Mouse (Mus musculus): Measurements from ENCODE around the gene Moxd1.
A peak's percentile ranks its signal among the peaks of the same experiment; 100 is the strongest.

The Moxd1 gene

GRCm38 (mm10) chr10:24223449-24224143 lies at the start of gene Moxd1:
Gene Moxd1 (plus strand): TSS chr10:24223517.
- DNase-seq: peak in 1 of 2 experiments; percentile 3

- DNase-seq: no peak
Observed at GRCm38 (mm10) chr10:24190392-24190791, 32.9 kb upstream of the Moxd1 start.

GRCm38 (mm10) chr10:24191977-24192376 lies 31.3 kb upstream of the Moxd1 start:
- DNase-seq: no peak

- no peak for DNase-seq
Observed at GRCm38 (mm10) chr10:24199303-24199702, 24.0 kb upstream of the Moxd1 start.

GRCm38 (mm10) chr10:24200099-24200498 lies 23.2 kb upstream of the Moxd1 start:
- no peak for DNase-seq

GRCm38 (mm10) chr10:24210075-24210474 lies 13.2 kb upstream of the Moxd1 start:
- no peak for DNase-seq

- no peak for DNase-seq
Observed at GRCm38 (mm10) chr10:24213297-24213696, 10.0 kb upstream of the Moxd1 start.

- no peak for DNase-seq
Observed at GRCm38 (mm10) chr10:24217558-24218268, 5.6 kb upstream of the Moxd1 start.

- DNase-seq: no peak
Observed at GRCm38 (mm10) chr10:24220931-24221330, 2.4 kb upstream of the Moxd1 start.

- no peak for DNase-seq
Observed at GRCm38 (mm10) chr10:24222911-24223310, 406 bp upstream of the Moxd1 start.

- no peak for DNase-seq
Observed at GRCm38 (mm10) chr10:24224591-24224990, 1.3 kb downstream of the Moxd1 start.

- DNase-seq: no peak
Observed at GRCm38 (mm10) chr10:24228318-24229183, 5.2 kb downstream of the Moxd1 start.

- DNase-seq: no peak
Observed at GRCm38 (mm10) chr10:24232281-24232680, 9.0 kb downstream of the Moxd1 start.

- DNase-seq: no peak
Observed at GRCm38 (mm10) chr10:24235426-24236283, 12.3 kb downstream of the Moxd1 start.

GRCm38 (mm10) chr10:24246815-24247214 lies 23.5 kb downstream of the Moxd1 start:
- no peak for DNase-seq

- DNase-seq: no peak
Observed at GRCm38 (mm10) chr10:24248116-24248515, 24.8 kb downstream of the Moxd1 start.

- no peak for DNase-seq
Observed at GRCm38 (mm10) chr10:24251631-24252030, 28.3 kb downstream of the Moxd1 start.

GRCm38 (mm10) chr10:24258150-24258549 lies 34.8 kb downstream of the Moxd1 start:
- no peak for DNase-seq

GRCm38 (mm10) chr10:24258885-24259284 lies 35.6 kb downstream of the Moxd1 start:
- no peak for DNase-seq

- DNase-seq: no peak
Observed at GRCm38 (mm10) chr10:24259794-24260590, 36.7 kb downstream of the Moxd1 start.

GRCm38 (mm10) chr10:24267520-24267919 lies 44.2 kb downstream of the Moxd1 start:
- DNase-seq: no peak
